In genomic region chr15:67636155-67636554, GRCm38 (mm10) we compare ENCODE assay signal across 15 mouse cellular contexts.
A peak's percentile ranks its signal among the peaks of the same experiment; 100 is the strongest.
DNase-seq lines count a peak whose midpoint lies in the region; ATAC-seq and TF ChIP-seq lines count a peak whose summit lies in the region.
"Had no signal": no experiment of that assay in that cellular context is flagged by ENCODE, and none has a peak within 500 bp of the region (broad histone marks: within the 10 kb centered on the region; RNA-seq: fewer than 3 reads in every experiment).

No protein-coding gene starts in this region.

- H3K27ac ChIP-seq in gastrocnemius, adult 2 months = no peak overlapping the region
- H3K27ac ChIP-seq in lung, postnatal 0 days (ENCODE audit: low read length) = no peak overlapping the region
- H3K27ac ChIP-seq in thymus, adult 2 months (ENCODE audit: control insufficient read depth, insufficient read depth, low read length) = no peak overlapping the region
- H3K27ac ChIP-seq: heart, adult 2 months; hindbrain, embryonic 14.5 days; limb, embryonic 15.5 days; lung, embryonic 15.5 days; midbrain, embryonic 15.5 days had no signal

- H3K4me2 ChIP-seq in lung, postnatal 0 days (replicated peaks; ENCODE audit: low read depth, low read length) = no peak overlapping the region
- H3K4me2 ChIP-seq: hindbrain, embryonic 14.5 days; limb, embryonic 15.5 days; lung, embryonic 15.5 days; midbrain, embryonic 15.5 days had no signal

- no peak overlapping the region for H3K4me3 ChIP-seq in gastrocnemius, adult 2 months
- no peak overlapping the region for H3K4me3 ChIP-seq in lung, postnatal 0 days (ENCODE audit: low read depth, low read length)
- no peak overlapping the region for H3K4me3 ChIP-seq in thymus, adult 2 months (ENCODE audit: control insufficient read depth, insufficient read depth, low read length)
- H3K4me3 ChIP-seq: heart, adult 2 months; limb, embryonic 15.5 days; lung, embryonic 15.5 days; midbrain, embryonic 15.5 days had no signal

- DNase-seq in adrenal gland, adult (ENCODE audit: inconsistent age in 2 of 2, low spot score in 1 of 2) = peak; percentile 10 to 45
- DNase-seq in adrenal gland, postnatal 14 days = no peak
- peak; percentile 20 for DNase-seq in gastrocnemius, adult 2 months
- DNase-seq in gastrocnemius, postnatal 14 days = no peak
- peak; percentile 17 for DNase-seq in Patski (ENCODE audit: low read depth, low spot score)
- DNase-seq in lung, postnatal 0 days (ENCODE audit: low spot score) = peak; percentile 20
- DNase-seq in thymus, adult 2 months = no peak
- DNase-seq: thymus, postnatal 14 days had no signal

- no peak overlapping the region for H3K9ac ChIP-seq in lung, postnatal 0 days (replicated peaks; ENCODE audit: low read depth)
- H3K9ac ChIP-seq: hindbrain, embryonic 14.5 days; limb, embryonic 15.5 days; lung, embryonic 15.5 days; midbrain, embryonic 15.5 days had no signal

- H3K4me1 ChIP-seq in lung, postnatal 0 days (ENCODE audit: insufficient read depth, low read depth, low read length) = no peaks in the 10 kb centered on the region
- H3K4me1 ChIP-seq in thymus, adult 2 months (replicated peaks; ENCODE audit: control insufficient read depth, insufficient read depth, low read length) = no peaks in the 10 kb centered on the region
- H3K4me1 ChIP-seq: limb, embryonic 15.5 days; lung, embryonic 15.5 days; midbrain, embryonic 15.5 days had no signal

- intact Hi-C loops in gastrocnemius, adult 2 months (cut with DNase I) = no loop called here
- intact Hi-C loops in gastrocnemius, postnatal 14 days (cut with DNase I; ENCODE audit: low total_unique reads) = no loop called here

- H3K36me3 ChIP-seq in lung, postnatal 0 days (ENCODE audit: insufficient read depth, low read length) = no peaks in the 10 kb centered on the region
- H3K36me3 ChIP-seq in thymus, adult 2 months (ENCODE audit: control insufficient read depth, insufficient read depth, low read length) = no peaks in the 10 kb centered on the region
- H3K36me3 ChIP-seq: limb, embryonic 15.5 days; lung, embryonic 15.5 days; midbrain, embryonic 15.5 days had no signal

- 4% methylated on average over 1 of the region's 1 CpGs for WGBS in lung, postnatal 0 days
- 4% methylated on average over 1 of the region's 1 CpGs for WGBS in thymus, adult 2 months

- no peak for TF ChIP-seq POLR2A in thymus, adult 2 months (IDR thresholded peaks at IDR 0.05; ENCODE audit: control insufficient read depth, extremely low read depth, insufficient read depth, low read length, poor library complexity)

- ATAC-seq in Patski = no peak
- ATAC-seq in lung, postnatal 0 days = 0 out of 2 replicates have a peak, but pooled peaks have one; percentile 21
- ATAC-seq in megakaryocyte-erythroid progenitor cell, adult 5-6 weeks (replicated peaks; ENCODE audit: low FRiP score, low TSS enrichment, poor library complexity, severe bottlenecking) = no peak
- ATAC-seq: forebrain, embryonic 14.5 days; midbrain, embryonic 15.5 days had no signal

- in situ Hi-C loops in Patski (cut with MboI; ENCODE audit: low pct_unique_long_range_greater_than_20kb) = no loop called here

- peaks cover 9% of the 10 kb centered on the region for H3K27me3 ChIP-seq in Patski
- H3K27me3 ChIP-seq in lung, postnatal 0 days (replicated peaks; ENCODE audit: insufficient read depth, low read length) = no peaks in the 10 kb centered on the region
- H3K27me3 ChIP-seq in thymus, adult 2 months (ENCODE audit: control insufficient read depth, insufficient read depth, low read length) = no peaks in the 10 kb centered on the region
- H3K27me3 ChIP-seq: limb, embryonic 15.5 days; lung, embryonic 15.5 days; midbrain, embryonic 15.5 days had no signal

- TF ChIP-seq EP300 in lung, postnatal 0 days (IDR thresholded peaks at IDR 0.05) = no peak

- H3K9me3 ChIP-seq in lung, postnatal 0 days (ENCODE audit: low read length) = no peaks in the 10 kb centered on the region
- H3K9me3 ChIP-seq: limb, embryonic 15.5 days; lung, embryonic 15.5 days; midbrain, embryonic 15.5 days had no signal

- TF ChIP-seq CTCF in gastrocnemius, adult 2 months (IDR thresholded peaks at IDR 0.05) = no peak
- no peak for TF ChIP-seq CTCF in Patski (IDR thresholded peaks at IDR 0.05)
- no peak for TF ChIP-seq CTCF in lung, postnatal 0 days (IDR thresholded peaks at IDR 0.05)
- no peak for TF ChIP-seq CTCF in thymus, adult 2 months (IDR thresholded peaks at IDR 0.05; ENCODE audit: borderline replicate concordance, control insufficient read depth, extremely low read depth, insufficient read depth, low read length, poor library complexity)

- CTCF ChIA-PET in Patski (lab: Charles Lee) = interaction anchor here (0.9 to 1.7 kb wide), 3 partner anchors 12 to 28 kb away, joined by 3 to 5 read pairs (median 4); no protein-coding TSS in a partner anchor

- POLR2A ChIA-PET in Patski (lab: Charles Lee) = interaction anchor here (0.7 kb wide), 1 partner anchor 1646 kb away, joined by 3 read pairs; no protein-coding TSS in a partner anchor

Comparison
In these comparisons a context has a peak if more than half of its experiments do, and no peak if none do; other contexts are left out.
1. DNase-seq: peak in adrenal gland, adult (2 of 2), gastrocnemius, adult 2 months (single experiment), Patski (single experiment) and lung, postnatal 0 days (single experiment); none in adrenal gland, postnatal 14 days (single experiment), gastrocnemius, postnatal 14 days (single experiment) and thymus, adult 2 months (single experiment).